Mouse (Mus musculus) thymus, postnatal 10 days (tissue): ENCODE data around the gene Ercc2.

ENCODE experiments used
- DNase-seq, 2 experiments: peaks; one replicate each; pipeline ENCODE4 v3.0.0; 2021; ENCODE audit warnings: low spot score in 2 of 2

Ercc2 gene

GRCm38 (mm10) chr7:19405417-19405816 is 23.6 kb downstream of the Ercc2 start:
- DNase-seq: peak; percentile 57 to 87

DNA sequence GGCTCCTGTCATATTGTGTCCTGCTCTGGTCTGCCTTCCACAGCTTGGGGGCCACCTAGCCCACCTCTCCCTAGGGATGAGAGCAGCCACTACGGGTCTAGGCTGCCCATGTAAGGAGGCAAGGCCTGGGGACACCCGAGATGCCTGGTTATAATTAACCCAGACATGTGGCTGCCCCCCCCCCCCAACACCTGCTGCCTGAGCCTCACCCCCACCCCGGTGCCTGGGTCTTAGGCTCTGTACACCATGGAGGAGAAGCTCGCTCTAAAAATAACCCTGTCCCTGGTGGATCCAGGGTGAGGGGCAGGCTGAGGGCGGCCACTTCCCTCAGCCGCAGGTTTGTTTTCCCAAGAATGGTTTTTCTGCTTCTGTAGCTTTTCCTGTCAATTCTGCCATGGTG is 27.9 kb downstream of the Ercc2 start:
- no peak for DNase-seq

- no peak for DNase-seq
These were observed 29.0 kb downstream of the Ercc2 start for GRCm38 (mm10) chr7:19410766-19411344.

GRCm38 (mm10) chr7:19411783-19412182 is 30.0 kb downstream of the Ercc2 start:
- no peak for DNase-seq

- DNase-seq: no peak
These were observed 31.7 kb downstream of the Ercc2 start for GRCm38 (mm10) chr7:19413525-19413924.

DNA sequence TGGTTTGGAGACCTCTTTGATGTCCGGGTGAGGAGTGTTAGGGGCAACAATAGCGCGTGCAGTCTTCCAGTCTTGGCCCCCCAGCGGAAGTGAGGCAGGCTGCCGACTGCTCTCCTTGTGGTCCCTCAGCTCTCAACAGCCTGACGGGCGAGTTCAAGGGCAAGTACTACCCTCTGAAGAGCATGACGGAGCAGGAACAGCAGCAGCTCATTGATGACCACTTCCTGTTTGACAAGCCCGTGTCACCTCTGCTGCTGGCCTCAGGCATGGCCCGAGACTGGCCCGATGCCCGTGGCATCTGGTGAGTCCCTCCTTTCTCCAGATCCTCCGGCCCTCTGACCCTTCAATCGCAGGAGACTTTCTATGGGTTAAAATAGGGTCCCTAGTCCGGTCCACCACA is 34.8 kb downstream of the Ercc2 start:
- DNase-seq: no peak

- DNase-seq: peak in 1 of 2 experiments; percentile 28
These were observed 38.3 kb downstream of the Ercc2 start for GRCm38 (mm10) chr7:19420121-19420520.

- peak; percentile 71 to 85 for DNase-seq
These were observed 39.2 kb downstream of the Ercc2 start for GRCm38 (mm10) chr7:19420821-19421636.

- no peak for DNase-seq
These were observed 41.3 kb downstream of the Ercc2 start for GRCm38 (mm10) chr7:19423083-19423482.

GRCm38 (mm10) chr7:19424051-19424450 is 42.2 kb downstream of the Ercc2 start:
- DNase-seq: no peak

DNA sequence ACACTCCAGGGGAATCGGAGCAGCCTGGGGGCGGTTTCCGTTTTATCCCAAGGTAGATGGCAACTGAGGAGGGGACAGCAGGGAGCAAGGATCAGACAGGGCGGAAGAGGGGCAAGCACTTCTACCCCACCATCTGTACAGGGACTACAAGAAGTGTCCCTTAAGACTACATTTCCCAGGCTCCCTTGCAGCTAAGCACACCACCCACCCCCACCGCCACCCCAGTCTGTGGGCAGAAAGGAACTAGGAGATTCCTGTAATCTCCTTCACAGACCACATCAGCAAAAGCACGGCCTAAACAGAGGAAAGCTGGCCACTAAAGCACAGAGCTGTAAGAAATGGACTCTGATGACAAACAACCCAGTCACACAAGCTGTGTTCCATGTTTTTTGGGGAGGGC is 44.5 kb downstream of the Ercc2 start:
- no peak for DNase-seq

DNA sequence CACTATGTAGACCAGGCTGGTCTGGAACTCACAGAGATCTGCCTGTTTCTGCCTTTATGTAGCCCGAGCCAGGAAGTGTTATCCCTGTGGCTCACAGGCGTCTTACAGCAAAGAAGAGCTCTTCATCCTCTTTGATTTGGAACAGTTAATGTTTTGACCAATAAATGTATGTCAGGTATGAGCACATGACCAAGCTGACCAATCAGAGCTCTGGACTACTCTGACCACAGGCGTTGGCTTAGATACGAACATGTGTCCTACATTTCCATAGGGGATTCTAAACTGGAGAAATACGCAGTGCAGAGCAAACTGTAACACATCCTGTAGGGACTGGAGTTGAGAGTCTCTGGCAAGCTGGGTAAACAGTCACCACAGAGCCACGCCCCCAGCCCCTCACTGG is 45.1 kb downstream of the Ercc2 start:
- no peak for DNase-seq

GRCm38 (mm10) chr7:19427999-19428650 is 46.3 kb downstream of the Ercc2 start:
- no peak for DNase-seq

DNA sequence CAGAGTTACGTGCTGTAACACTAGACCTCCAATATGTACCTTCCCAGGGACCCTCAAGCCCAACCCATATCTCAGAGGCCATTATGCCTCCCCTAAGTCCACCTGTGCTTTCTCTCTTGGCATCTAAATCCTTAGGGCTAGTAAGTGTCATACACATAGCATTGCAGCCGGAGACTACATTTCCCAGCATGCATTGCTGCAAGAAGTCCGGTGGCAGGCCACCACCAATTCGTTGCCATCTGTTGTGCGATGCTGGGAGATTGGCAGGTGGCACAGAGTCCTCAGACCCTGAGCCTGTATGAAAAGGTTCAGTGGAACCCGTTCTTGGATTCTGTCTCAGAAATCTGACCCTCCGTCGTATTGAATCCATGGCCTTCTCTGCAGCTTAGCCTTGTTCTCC is 47.9 kb downstream of the Ercc2 start:
- no peak for DNase-seq

- no peak for DNase-seq
These were observed 48.6 kb downstream of the Ercc2 start for GRCm38 (mm10) chr7:19430402-19430801.

DNA sequence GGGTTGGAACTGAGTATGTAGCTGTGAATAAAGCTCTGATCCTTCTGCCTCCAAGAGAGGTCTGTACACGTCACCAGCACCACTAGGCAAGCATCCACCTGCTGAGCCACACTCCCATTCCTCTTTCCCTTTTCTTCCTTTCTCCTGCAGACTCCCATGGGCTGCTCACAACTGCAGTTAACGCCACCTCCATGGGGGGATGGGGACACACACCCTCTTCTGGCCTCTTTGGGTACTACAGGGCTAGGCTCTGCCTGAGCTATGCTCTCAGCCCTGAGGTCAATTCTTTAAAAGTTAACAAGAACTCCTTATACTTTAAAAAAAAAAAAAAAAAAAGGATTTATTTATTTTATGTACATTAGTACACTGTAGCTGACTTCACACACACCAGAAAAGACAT is 50.7 kb downstream of the Ercc2 start:
- DNase-seq: no peak

DNA sequence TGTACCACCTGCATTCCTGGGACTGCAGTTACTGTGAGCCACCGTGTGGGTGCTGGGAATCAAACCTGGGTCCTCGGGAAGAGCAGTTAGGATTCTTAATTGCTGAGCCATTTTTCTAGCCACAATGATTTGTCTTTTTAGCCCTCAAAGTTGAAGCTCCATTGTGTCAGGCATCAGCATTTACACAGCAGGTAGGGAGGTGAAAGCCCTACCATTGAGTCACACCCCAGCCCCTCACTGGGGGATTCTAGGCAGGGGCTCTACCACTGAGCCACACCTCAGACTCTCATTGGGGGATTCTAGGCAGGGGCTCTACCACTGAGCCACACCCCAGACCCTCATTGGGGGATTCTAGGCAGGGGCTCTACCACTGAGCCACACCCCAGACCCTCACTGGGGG is 54.5 kb downstream of the Ercc2 start:
- no peak for DNase-seq

DNA sequence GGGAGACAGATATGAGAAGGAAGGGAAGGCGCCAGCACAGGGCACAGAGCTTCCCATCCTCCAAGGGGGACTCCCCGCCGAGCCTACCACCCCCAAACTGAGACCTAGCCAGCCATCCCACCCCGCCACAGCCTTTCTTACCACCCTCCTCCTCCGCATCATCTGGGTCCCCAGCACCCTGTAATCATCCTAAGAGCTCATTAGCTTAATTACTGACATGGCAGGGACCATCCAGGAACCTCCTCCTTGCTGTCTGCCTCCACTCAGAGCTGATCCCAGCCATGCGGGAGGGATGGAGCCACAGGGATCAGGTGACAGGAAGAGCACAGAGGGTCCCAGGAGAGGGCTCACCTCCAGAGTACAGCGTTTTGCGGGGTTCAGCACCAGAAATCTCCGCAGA is 55.2 kb downstream of the Ercc2 start:
- no peak for DNase-seq

GRCm38 (mm10) chr7:19441448-19442091 is 59.8 kb downstream of the Ercc2 start:
- no peak for DNase-seq

GRCm38 (mm10) chr7:19443344-19443743 is 61.5 kb downstream of the Ercc2 start:
- peak; percentile 28 to 74 for DNase-seq

- no peak for DNase-seq
These were observed 63.0 kb downstream of the Ercc2 start for GRCm38 (mm10) chr7:19444801-19445200.
